Mouse (Mus musculus) kidney, adult 11 months (tissue): ENCODE measurements around the gene St7l.
"Not testable (repeated sequence)": the region's sequence is repeated elsewhere in the genome, so short reads cannot be mapped to it uniquely, and the experiment has no call there.

Experiments
- DNase-seq: peaks from one replicate; pipeline ENCODE4 v3.0.0; 2022

St7l gene

GRCm38 (mm10) chr3:104863786-104864650 is at the start of gene St7l, which contains the start of gene Capza1:
Gene St7l, plus strand, starts transcription at chr3:104864005.
Gene Capza1, minus strand, starts transcription at chr3:104864505.
- DNase-seq: peak; percentile 88

- DNase-seq: no peak
These were observed 49.1 kb upstream of the St7l start for GRCm38 (mm10) chr3:104814746-104815145.

- no peak for DNase-seq
These were observed 48.5 kb upstream of the St7l start for GRCm38 (mm10) chr3:104815346-104815745.

DNA sequence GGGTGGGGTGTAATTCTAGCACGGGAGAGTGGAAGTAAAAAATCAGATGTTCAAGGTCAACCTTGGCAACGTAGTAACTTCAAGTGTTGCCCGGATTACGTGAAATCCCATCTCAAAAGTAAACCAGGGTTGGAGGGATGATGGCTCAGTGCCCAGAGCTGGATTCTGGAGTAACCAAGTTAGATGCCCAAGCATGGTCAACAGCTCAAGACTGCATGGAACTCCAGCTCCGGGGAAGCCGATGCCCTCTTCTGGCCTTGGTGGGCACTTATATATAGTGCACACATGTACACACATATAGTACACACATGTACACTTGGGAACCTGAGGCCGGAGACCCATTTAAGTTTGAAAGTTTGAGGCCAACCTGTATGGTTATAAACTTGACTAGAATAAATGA is 47.7 kb upstream of the St7l start:
- peak; percentile 11 for DNase-seq

- peak; percentile 45 for DNase-seq
These were observed 46.3 kb upstream of the St7l start for GRCm38 (mm10) chr3:104817481-104817990.

GRCm38 (mm10) chr3:104817991-104818748 is 45.6 kb upstream of the St7l start, which contains the start of gene Mov10:
Gene Mov10, minus strand, starts transcription at chr3:104818563.
- peak; percentile 90 for DNase-seq

GRCm38 (mm10) chr3:104818749-104819134 is 45.1 kb upstream of the St7l start:
- DNase-seq: no peak

- DNase-seq: no peak
These were observed 43.4 kb upstream of the St7l start for GRCm38 (mm10) chr3:104820426-104820825.

- DNase-seq: no peak
These were observed 41.4 kb upstream of the St7l start for GRCm38 (mm10) chr3:104822413-104822812.

DNA sequence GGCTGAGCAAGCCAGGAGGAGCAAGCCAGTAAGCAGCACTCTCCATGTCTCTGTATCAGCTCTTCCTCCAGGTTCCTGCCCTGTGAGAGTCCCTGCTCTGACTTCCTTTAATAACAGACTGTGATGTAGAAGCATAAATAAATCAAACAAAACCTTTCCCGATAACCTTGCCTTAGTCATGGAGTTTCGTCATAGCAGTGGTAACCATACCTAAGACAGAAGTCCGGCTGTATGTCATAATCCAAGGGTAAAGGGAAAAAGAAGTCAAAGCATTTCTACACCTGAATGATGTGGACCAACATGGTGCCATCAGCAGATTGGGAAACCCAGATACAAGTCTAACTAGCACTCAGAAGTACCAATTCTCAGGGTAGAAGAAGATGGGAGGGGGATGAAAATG is 28.0 kb upstream of the St7l start:
- DNase-seq: no peak

DNA sequence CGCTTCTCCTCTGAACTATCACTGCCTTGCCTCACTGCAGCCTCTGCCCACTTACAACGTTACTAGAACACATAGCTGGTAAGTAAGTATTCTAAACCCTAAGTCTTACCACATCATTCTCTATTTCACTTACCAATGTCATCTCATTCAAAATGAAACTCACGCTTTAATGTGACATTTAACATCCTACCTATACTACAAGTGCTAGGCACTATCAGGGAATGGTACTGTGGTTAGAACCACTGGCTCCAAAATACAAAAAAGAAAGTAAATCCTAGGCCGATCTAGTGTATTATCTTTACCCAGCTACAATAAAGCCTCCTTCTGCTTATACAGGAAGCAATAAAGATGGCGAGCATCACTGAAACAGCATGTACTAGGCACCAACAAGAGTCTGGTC is 22.8 kb upstream of the St7l start:
- DNase-seq: no peak

DNA sequence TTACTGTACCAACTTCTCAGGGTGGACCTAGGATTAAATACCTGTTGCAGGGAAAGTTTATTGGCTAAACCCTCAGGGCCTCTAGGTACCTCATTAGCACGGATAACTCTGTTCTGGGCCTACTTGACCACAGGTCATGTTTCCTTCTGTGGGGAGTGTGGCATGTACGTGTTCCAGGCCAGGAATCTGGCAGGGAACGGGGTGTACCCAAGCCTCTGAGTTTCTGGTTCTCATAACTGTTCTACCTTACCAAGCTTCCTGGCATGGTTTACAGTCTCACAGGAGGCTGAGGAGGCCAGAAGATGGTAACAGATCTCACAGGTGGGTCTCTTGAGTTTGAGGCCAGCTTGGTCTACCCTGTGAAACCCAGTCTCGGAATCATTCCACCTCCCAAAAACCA is 17.2 kb upstream of the St7l start:
- peak; percentile 9 for DNase-seq

DNA sequence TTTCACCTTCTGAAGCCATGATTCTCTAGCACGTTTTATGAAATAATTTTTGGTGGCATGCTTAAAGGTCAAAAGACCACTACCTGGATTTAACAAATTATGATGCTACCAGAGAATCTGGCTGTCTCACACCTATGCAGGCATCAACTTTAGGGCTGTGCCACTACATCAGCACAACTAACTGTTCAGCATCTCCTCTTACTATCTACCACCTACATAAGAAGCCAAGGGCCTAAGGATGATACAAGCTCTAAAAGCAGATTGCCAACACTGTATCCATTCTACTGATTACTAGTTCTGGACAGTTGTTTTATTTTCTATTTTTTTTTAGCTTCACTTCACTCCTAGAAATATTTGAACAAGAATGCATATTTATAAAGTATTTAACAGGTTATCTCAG is 9.3 kb upstream of the St7l start:
- no peak for DNase-seq

GRCm38 (mm10) chr3:104854866-104855265 is 8.9 kb upstream of the St7l start:
- no peak for DNase-seq

DNA sequence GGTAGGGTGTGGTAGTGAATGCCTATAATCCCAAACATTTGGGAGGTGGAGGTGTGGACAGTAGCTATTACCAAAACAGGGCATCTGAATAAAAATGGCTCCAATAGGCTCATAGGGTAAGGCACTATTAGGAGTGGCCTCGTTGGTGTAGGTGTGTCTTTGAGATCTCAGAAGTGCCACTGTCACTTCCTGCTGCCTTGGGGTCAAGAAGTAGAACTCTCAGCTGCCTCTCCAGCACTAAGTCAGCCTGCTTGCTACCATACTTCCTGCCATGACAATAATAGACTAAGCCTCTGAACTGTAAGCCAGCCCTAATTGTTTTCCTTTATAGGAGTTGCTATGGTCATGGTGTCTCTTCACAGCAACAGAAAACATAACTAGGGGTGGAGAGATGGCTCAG is 7.7 kb upstream of the St7l start:
- DNase-seq: no peak

DNA sequence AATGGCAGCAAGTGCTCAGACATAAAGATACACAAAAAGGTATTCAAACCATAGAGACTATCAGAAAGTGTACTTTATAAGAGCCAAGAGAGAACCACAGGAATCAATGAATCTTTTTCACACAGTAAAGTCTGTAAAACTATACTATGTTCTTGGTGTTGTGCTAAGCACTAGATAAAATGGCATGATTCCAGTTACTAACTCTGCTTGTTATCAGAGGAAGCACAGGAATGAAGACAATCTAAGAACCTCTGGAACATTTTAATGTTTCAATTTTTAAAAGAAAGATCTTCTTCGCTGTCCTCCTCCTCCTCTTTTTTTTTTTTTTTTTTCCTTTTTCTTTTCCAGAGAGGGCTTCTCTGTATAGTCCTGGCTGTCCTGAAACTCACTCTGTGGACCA is 5.2 kb upstream of the St7l start:
- DNase-seq: no peak

DNA sequence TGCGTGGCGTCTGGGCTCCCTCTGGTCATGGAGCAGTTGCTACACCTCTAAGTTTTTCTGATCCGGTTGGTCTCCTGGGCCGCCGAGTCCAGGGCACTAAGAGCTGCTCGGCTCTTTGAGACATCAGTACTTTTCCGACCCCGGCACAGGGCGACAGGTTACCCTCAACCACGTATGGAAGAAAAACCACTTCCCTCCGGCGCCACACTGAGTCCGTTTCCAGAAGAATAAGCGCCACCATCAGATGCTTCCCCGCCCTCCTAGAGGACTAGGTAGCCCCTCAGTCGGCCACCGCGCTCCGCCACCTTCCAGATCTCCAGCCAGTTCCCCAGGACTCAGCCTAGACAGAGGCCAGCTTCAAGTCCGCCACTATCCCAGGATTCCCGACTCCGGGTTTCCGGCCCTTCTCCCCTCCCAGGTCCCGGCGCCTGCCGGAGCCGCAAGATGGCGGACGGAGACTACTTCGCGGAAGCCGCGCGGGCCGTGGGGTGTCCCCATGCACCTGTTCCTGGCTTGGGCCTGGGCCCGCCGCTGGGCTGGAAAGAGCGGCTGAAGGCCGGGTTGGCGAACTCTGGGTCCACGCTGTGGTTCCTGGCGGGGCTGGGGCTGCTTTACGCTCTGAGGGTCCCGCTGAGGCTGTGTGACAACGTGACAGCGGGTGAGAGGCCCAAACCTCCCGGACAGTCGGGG is 991 bp downstream of the St7l start:
- DNase-seq: peak; percentile 87

- no peak for DNase-seq
These were observed 1.6 kb downstream of the St7l start for GRCm38 (mm10) chr3:104865341-104865788.

DNA sequence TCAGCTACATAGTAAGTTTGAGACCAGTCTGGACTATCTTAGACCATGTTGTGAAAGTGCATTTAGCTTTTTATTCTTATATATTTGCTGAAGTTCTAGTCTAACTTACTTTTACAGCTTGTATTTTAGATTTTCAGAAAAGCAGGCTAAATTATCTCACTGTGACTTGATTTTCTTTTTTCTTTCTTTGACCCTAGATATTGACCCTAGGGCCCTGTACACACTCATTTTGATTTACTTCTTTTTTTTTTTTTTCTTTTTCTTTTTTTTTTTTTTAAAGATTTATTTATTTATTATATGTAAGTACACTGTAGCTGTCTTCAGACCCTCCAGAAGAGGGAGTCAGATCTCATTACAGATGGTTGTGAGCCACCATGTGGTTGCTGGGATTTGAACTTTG is 2.9 kb downstream of the St7l start:
- not testable (repeated sequence) for DNase-seq

GRCm38 (mm10) chr3:104869611-104870010 is 5.8 kb downstream of the St7l start:
- no peak for DNase-seq

DNA sequence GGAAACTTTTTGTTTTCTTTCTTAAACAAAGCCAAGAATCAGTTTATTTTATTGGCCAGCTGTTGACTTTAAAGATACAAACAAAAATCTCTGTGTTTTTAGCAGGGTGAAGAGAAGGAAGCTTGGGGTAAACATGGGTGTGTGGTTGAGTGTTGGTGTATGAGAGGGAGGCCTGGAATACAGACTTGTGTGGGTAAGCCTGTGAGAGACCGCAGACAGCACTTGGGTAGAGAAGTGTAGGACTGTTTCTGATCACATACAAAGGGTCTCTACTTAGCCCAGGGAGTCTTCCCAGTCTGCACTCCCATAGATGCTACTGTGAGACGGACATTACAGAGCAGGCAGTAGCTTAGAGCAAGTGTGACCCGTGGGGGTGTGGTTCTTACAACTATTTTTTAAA is 24.8 kb downstream of the St7l start:
- no peak for DNase-seq

GRCm38 (mm10) chr3:104896141-104896540 is 32.3 kb downstream of the St7l start:
- DNase-seq: no peak

DNA sequence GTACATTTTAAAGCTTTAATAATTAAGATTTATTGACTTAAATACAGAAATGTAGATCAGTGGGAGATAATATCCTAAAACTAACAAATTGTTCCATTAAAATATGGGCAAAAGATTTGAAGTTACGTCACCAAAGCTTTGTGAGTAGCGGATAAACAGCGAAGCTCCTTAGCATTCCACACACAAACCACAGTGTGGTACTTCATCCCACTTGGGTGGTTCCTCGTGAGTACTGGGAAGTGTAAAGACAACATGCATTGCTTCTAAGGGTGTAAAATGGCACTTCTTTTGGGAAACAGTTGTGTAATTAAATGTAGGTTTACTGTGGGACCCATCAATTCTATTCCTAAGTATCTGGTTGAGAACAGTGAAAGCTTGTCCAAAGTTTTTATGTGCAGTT is 37.3 kb downstream of the St7l start:
- DNase-seq: no peak
